ENCODE assay signal across 13 mouse cellular contexts in the genomic region with DNA sequence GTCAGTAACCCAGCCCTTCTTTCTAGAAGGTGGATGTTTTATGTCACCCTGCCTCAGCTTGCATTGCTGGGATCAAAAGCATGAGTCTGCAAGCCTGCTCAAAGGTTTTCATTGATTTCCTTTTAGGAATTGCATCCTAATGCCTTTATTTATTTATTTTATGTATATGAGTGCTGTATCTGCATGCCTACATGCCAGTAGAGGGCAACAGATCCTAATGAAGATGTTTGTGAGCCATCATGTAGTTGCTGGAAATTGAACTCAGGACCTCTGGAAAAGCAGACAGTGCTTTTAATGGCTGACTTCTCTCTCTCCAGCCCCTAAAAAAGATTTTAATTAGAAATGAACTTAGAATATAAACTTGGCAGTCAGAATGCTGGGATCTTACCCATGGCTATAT. TPM values are rescaled to one million over a fixed set of nuclear protein-coding genes. Genes with fewer than 3 reads are reported as not detected.
DNase-seq lines count a peak whose midpoint lies in the region; ATAC-seq and TF ChIP-seq lines count a peak whose summit lies in the region.
"Had no signal": no experiment of that assay in that cellular context is flagged by ENCODE, and none has a peak within 500 bp of the region (broad histone marks: within the 10 kb centered on the region; RNA-seq: fewer than 3 reads in every experiment).

No protein-coding gene starts in this region.

- POLR2A ChIA-PET in Patski (lab: Charles Lee): interaction anchor here (0.6 kb wide), 1 partner anchor 11 kb away, joined by 5 read pairs; no protein-coding TSS in a partner anchor

- peak; percentile 54 for TF ChIP-seq CTCF in hindbrain, postnatal 0 days (IDR thresholded peaks at IDR 0.05; ENCODE audit: low read depth)
- TF ChIP-seq CTCF in Patski (IDR thresholded peaks at IDR 0.05): peak; percentile 51
- peak; percentile 69 for TF ChIP-seq CTCF in stomach, postnatal 0 days (IDR thresholded peaks at IDR 0.05; ENCODE audit: low read depth)

- peak; percentile 28 for DNase-seq in hindbrain, postnatal 0 days (ENCODE audit: low spot score)
- peak; percentile 24 for DNase-seq in lung, postnatal 36 days
- no peak for DNase-seq in lung, postnatal 25 days (ENCODE audit: low spot score)
- no peak for DNase-seq in Patski (ENCODE audit: low read depth, low spot score)
- no peak for DNase-seq in stomach, postnatal 0 days (ENCODE audit: low spot score)
- no peak for DNase-seq in cerebellum, adult 8-10 months
- DNase-seq: cerebellum, adult 11-12 months; heart, postnatal 10 days; kidney, adult 8-10 months had no signal

- CTCF ChIA-PET in Patski (lab: Charles Lee): interaction anchor here (0.9 to 1.4 kb wide), 2 partner anchors 17 to 47 kb away, joined by 3 to 6 read pairs; no protein-coding TSS in a partner anchor

- no peak overlapping the region for H3K4me2 ChIP-seq in hindbrain, postnatal 0 days (ENCODE audit: low read depth, low read length)
- no peak overlapping the region for H3K4me2 ChIP-seq in hindbrain, embryonic 16.5 days (ENCODE audit: low read length)
- H3K4me2 ChIP-seq in stomach, postnatal 0 days (replicated peaks; ENCODE audit: low read depth): no peak overlapping the region
- H3K4me2 ChIP-seq: embryonic facial prominence, embryonic 12.5 days; hindbrain, embryonic 14.5 days had no signal

- no peak overlapping the region for H3K9ac ChIP-seq in hindbrain, postnatal 0 days (replicated peaks; ENCODE audit: low read length)
- H3K9ac ChIP-seq in hindbrain, embryonic 16.5 days (ENCODE audit: low read depth, low read length): no peak overlapping the region
- H3K9ac ChIP-seq in stomach, postnatal 0 days (ENCODE audit: low read length): no peak overlapping the region
- H3K9ac ChIP-seq: embryonic facial prominence, embryonic 12.5 days; hindbrain, embryonic 14.5 days had no signal

- H3K27me3 ChIP-seq in hindbrain, postnatal 0 days (ENCODE audit: insufficient read depth, low read length): no peaks in the 10 kb centered on the region
- no peaks in the 10 kb centered on the region for H3K27me3 ChIP-seq in hindbrain, embryonic 16.5 days (replicated peaks; ENCODE audit: control insufficient read depth, insufficient read depth, low read length)
- no peaks in the 10 kb centered on the region for H3K27me3 ChIP-seq in Patski
- no peaks in the 10 kb centered on the region for H3K27me3 ChIP-seq in stomach, postnatal 0 days (ENCODE audit: control insufficient read depth, insufficient read depth, low read length)
- H3K27me3 ChIP-seq: embryonic facial prominence, embryonic 12.5 days; megakaryocyte, embryonic 14.5 days had no signal

- H3K4me3 ChIP-seq in hindbrain, postnatal 0 days (ENCODE audit: low read length): no peak overlapping the region
- no peak overlapping the region for H3K4me3 ChIP-seq in hindbrain, embryonic 16.5 days (ENCODE audit: low read length)
- H3K4me3 ChIP-seq in stomach, postnatal 0 days (ENCODE audit: low read depth, low read length): no peak overlapping the region
- H3K4me3 ChIP-seq: embryonic facial prominence, embryonic 12.5 days; megakaryocyte, embryonic 14.5 days had no signal

- peaks cover 3% of the 10 kb centered on the region; the same call in 1 of the 2 replicates for H3K4me1 ChIP-seq in hindbrain, postnatal 0 days (ENCODE audit: insufficient read depth, low read length)
- peaks cover 17% of the 10 kb centered on the region for H3K4me1 ChIP-seq in hindbrain, embryonic 16.5 days (ENCODE audit: control insufficient read depth, insufficient read depth, low read depth, low read length)
- H3K4me1 ChIP-seq in stomach, postnatal 0 days (replicated peaks; ENCODE audit: control insufficient read depth, insufficient read depth): peaks cover 7% of the 10 kb centered on the region; the same call in 1 of the 2 replicates

- H3K9me3 ChIP-seq in hindbrain, postnatal 0 days (ENCODE audit: low read length): no peaks in the 10 kb centered on the region
- H3K9me3 ChIP-seq in hindbrain, embryonic 16.5 days (ENCODE audit: control insufficient read depth, low read length): no peaks in the 10 kb centered on the region
- no peaks in the 10 kb centered on the region for H3K9me3 ChIP-seq in stomach, postnatal 0 days (ENCODE audit: control insufficient read depth, low read length)
- H3K9me3 ChIP-seq: embryonic facial prominence, embryonic 12.5 days; megakaryocyte, embryonic 14.5 days had no signal

- no peaks in the 10 kb centered on the region for H3K36me3 ChIP-seq in hindbrain, postnatal 0 days (ENCODE audit: insufficient read depth, low read length)
- no peaks in the 10 kb centered on the region for H3K36me3 ChIP-seq in hindbrain, embryonic 16.5 days (ENCODE audit: control insufficient read depth, insufficient read depth, low read length)
- H3K36me3 ChIP-seq in stomach, postnatal 0 days (ENCODE audit: control insufficient read depth, insufficient read depth, low read length): no peaks in the 10 kb centered on the region

- no peak overlapping the region for H3K27ac ChIP-seq in hindbrain, postnatal 0 days
- no peak overlapping the region for H3K27ac ChIP-seq in hindbrain, embryonic 16.5 days (ENCODE audit: low read depth, low read length)
- 0 out of 2 replicates have a peak overlapping the region, but pooled peaks have one; percentile 18 for H3K27ac ChIP-seq in stomach, postnatal 0 days (replicated peaks)
- H3K27ac ChIP-seq: embryonic facial prominence, embryonic 12.5 days; hindbrain, embryonic 14.5 days had no signal

- no peak for ATAC-seq in hindbrain, postnatal 0 days
- no peak for ATAC-seq in hindbrain, embryonic 16.5 days
- no peak for ATAC-seq in Patski
- ATAC-seq in stomach, postnatal 0 days (ENCODE audit: low FRiP score, low TSS enrichment): no peak

- in situ Hi-C loops in Patski (cut with MboI; ENCODE audit: low pct_unique_long_range_greater_than_20kb): no loop called here

- no peak for TF ChIP-seq EP300 in stomach, postnatal 0 days (optimal IDR thresholded peaks at IDR 0.05)

RNA-seq across cellular contexts. Expression of a gene that starts 8.2 kb away (rescaled TPM):
- 47.9 and 56.3 TPM in 2 replicates for total RNA-seq in hindbrain, postnatal 0 days (2014; rRNA removed)
- 42.0 and 42.5 TPM in 2 replicates for polyA plus RNA-seq in hindbrain, postnatal 0 days (2015; fragmentation: Nextera tagmentation; extraction: Ambion mirVana)
- 36.5 and 43.8 TPM in 2 replicates for polyA plus RNA-seq in hindbrain, embryonic 16.5 days (2015; fragmentation: Nextera tagmentation; extraction: Ambion mirVana)
- polyA plus RNA-seq in Patski (2021): 120 TPM
- 30.2 and 31.2 TPM in 2 replicates for polyA plus RNA-seq in stomach, postnatal 0 days (2015; fragmentation: Nextera tagmentation; extraction: Ambion mirVana)

Comparison
In these comparisons a context has a peak if more than half of its experiments do, and no peak if none do; other contexts are left out.
1. DNase-seq: peak in hindbrain, postnatal 0 days (single experiment) and lung, postnatal 36 days (single experiment); none in lung, postnatal 25 days (single experiment), Patski (single experiment), stomach, postnatal 0 days (single experiment) and cerebellum, adult 8-10 months (single experiment).
2. Peak in every context shown above with its lines, with median percentiles within 50 percentile points of each other: CTCF ChIP-seq.